Mouse (Mus musculus): ENCODE measurements around the gene Scimp. TPM values are rescaled to one million over a fixed set of nuclear protein-coding genes. Genes with fewer than 3 reads are reported as not detected.

Gene Scimp
- polyA plus RNA-seq, 1 experiment, result not detected

GRCm38 (mm10) chr11:70742581-70743459 lies 69.6 kb downstream of the Scimp start:
- H3K27me3 ChIP-seq (ENCODE audit: control insufficient read depth, insufficient read depth, insufficient read length), result no peaks in the 10 kb centered on the region
- H3ac ChIP-seq (ENCODE audit: control insufficient read depth, insufficient read length, low read depth), result no peak overlapping the region
- no peak overlapping the region for H3K4me3 ChIP-seq (ENCODE audit: insufficient read depth, poor library complexity, severe bottlenecking)
- H3K79me3 ChIP-seq (ENCODE audit: low read depth), result no peaks in the 10 kb centered on the region
- TF ChIP-seq USF1 (IDR thresholded peaks at IDR 0.05; ENCODE audit: low read depth), result no peak
- no peak for TF ChIP-seq CTCF (IDR thresholded peaks at IDR 0.05; ENCODE audit: control insufficient read depth, insufficient read depth, insufficient read length)
- no peak for TF ChIP-seq CEBPB (IDR thresholded peaks at IDR 0.05; ENCODE audit: low read depth)
- no peak for TF ChIP-seq FOSL1 (IDR thresholded peaks at IDR 0.05; ENCODE audit: insufficient read depth, low read length, poor library complexity, severe bottlenecking)
- no peak for TF ChIP-seq MYOD1 (IDR thresholded peaks at IDR 0.05; ENCODE audit: control insufficient read depth, insufficient read length, low read depth)
- TF ChIP-seq MAX (IDR thresholded peaks at IDR 0.05), result no peak
- TF ChIP-seq MYOG (IDR thresholded peaks at IDR 0.05; ENCODE audit: control insufficient read depth, extremely low read depth, insufficient read length), result no peak
- no peaks in the 10 kb centered on the region for H3K79me2 ChIP-seq (ENCODE audit: control insufficient read depth, insufficient read depth)
- no peaks in the 10 kb centered on the region for H3K36me3 ChIP-seq (ENCODE audit: control insufficient read depth, insufficient read depth)

GRCm38 (mm10) chr11:70742117-70742516 lies 70.3 kb downstream of the Scimp start:
- H3K4me3 ChIP-seq (ENCODE audit: insufficient read depth, poor library complexity, severe bottlenecking), result no peak overlapping the region
- no peaks in the 10 kb centered on the region for H3K79me2 ChIP-seq (ENCODE audit: control insufficient read depth, insufficient read depth)
- no peak overlapping the region for H3ac ChIP-seq (ENCODE audit: control insufficient read depth, insufficient read length, low read depth)
- no peaks in the 10 kb centered on the region for H3K36me3 ChIP-seq (ENCODE audit: control insufficient read depth, insufficient read depth)
- TF ChIP-seq MYOG (IDR thresholded peaks at IDR 0.05; ENCODE audit: control insufficient read depth, extremely low read depth, insufficient read length) (no peak), MYOD1 (IDR thresholded peaks at IDR 0.05; ENCODE audit: control insufficient read depth, insufficient read length, low read depth) (no peak), FOSL1 (IDR thresholded peaks at IDR 0.05; ENCODE audit: insufficient read depth, low read length, poor library complexity, severe bottlenecking) (no peak), CTCF (IDR thresholded peaks at IDR 0.05; ENCODE audit: control insufficient read depth, insufficient read depth, insufficient read length) (no peak), MAX (IDR thresholded peaks at IDR 0.05) (no peak), USF1 (IDR thresholded peaks at IDR 0.05; ENCODE audit: low read depth) (no peak), CEBPB (IDR thresholded peaks at IDR 0.05; ENCODE audit: low read depth) (no peak)
- H3K79me3 ChIP-seq (ENCODE audit: low read depth), result no peaks in the 10 kb centered on the region
- H3K27me3 ChIP-seq (ENCODE audit: control insufficient read depth, insufficient read depth, insufficient read length), result no peaks in the 10 kb centered on the region

DNA sequence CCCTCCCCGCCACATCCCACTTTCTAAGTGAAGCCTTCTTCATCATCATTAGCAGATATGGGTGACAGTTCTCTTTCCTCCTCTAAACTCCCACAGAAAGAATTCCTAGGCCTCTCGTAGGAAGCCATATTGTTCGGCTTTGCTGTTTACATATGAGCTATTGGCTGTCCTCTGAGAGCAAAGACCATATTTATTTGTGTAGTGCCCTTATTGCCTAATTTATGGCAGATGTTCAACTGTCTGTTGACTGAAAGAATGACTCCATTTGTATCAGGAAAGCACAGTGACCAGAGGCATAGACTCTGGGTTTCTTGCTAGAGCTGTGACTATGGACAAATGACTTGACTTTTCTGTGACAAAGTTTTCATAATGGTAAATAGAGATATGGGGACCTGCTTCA lies 70.8 kb downstream of the Scimp start:
- Histone ChIP-seq H3K27me3 (ENCODE audit: control insufficient read depth, insufficient read depth, insufficient read length) (no peaks in the 10 kb centered on the region), H3ac (ENCODE audit: control insufficient read depth, insufficient read length, low read depth) (no peak overlapping the region), H3K79me3 (ENCODE audit: low read depth) (no peaks in the 10 kb centered on the region), H3K4me3 (ENCODE audit: insufficient read depth, poor library complexity, severe bottlenecking) (no peak overlapping the region), H3K79me2 (ENCODE audit: control insufficient read depth, insufficient read depth) (no peaks in the 10 kb centered on the region), H3K36me3 (ENCODE audit: control insufficient read depth, insufficient read depth) (no peaks in the 10 kb centered on the region)
- TF ChIP-seq USF1 (IDR thresholded peaks at IDR 0.05; ENCODE audit: low read depth), result no peak
- TF ChIP-seq MYOG (IDR thresholded peaks at IDR 0.05; ENCODE audit: control insufficient read depth, extremely low read depth, insufficient read length), result no peak
- no peak for TF ChIP-seq MAX (IDR thresholded peaks at IDR 0.05)

Small RNA genes lying within 50 kb of the gene (microRNA-seq; reads per million reads assigned to microRNA genes)
- not detected for gene Gm22760 (ENCODE audit: borderline microRNAs expressed)

Other genes starting within 250 kb of the Scimp start
- gene Mink1, start 249.7 kb downstream of the Scimp start, polyA plus RNA-seq (2012; fragmentation: generic; extraction: Trizol), result 34.5 TPM
- gene 4930544D05Rik, start 196.7 kb downstream of the Scimp start, polyA plus RNA-seq (2012; fragmentation: generic; extraction: Trizol), result not detected
- gene Chrne, start 193.4 kb downstream of the Scimp start, polyA plus RNA-seq (2012; fragmentation: generic; extraction: Trizol), result 0.08 TPM
- gene Gp1ba, start 173.5 kb downstream of the Scimp start, polyA plus RNA-seq (2012; fragmentation: generic; extraction: Trizol), result 0.13 TPM
- 9.0 TPM for gene Rnf167, start 165.4 kb downstream of the Scimp start, polyA plus RNA-seq (2012; fragmentation: generic; extraction: Trizol)
- gene Slc25a11, start 165.1 kb downstream of the Scimp start, polyA plus RNA-seq (2012; fragmentation: generic; extraction: Trizol), result 136 TPM
- gene Pfn1, start 157.9 kb downstream of the Scimp start, polyA plus RNA-seq (2012; fragmentation: generic; extraction: Trizol), result 4,207 TPM
- 1,151 TPM for gene Eno3, start 155.4 kb downstream of the Scimp start, polyA plus RNA-seq (2012; fragmentation: generic; extraction: Trizol)
- gene Spag7, start 143.2 kb downstream of the Scimp start, polyA plus RNA-seq (2012; fragmentation: generic; extraction: Trizol), result 75.4 TPM
- 9.0 TPM for gene Camta2, start 124.5 kb downstream of the Scimp start, polyA plus RNA-seq (2012; fragmentation: generic; extraction: Trizol)
- 0.42 TPM for gene Inca1, start 112.4 kb downstream of the Scimp start, polyA plus RNA-seq (2012; fragmentation: generic; extraction: Trizol)
- 99.8 TPM for gene Kif1c, start 112.0 kb downstream of the Scimp start, polyA plus RNA-seq (2012; fragmentation: generic; extraction: Trizol)
- 1.1 TPM for gene Zfp3, start 48.4 kb downstream of the Scimp start, polyA plus RNA-seq (2012; fragmentation: generic; extraction: Trizol)
- 11.9 TPM for gene Rabep1, start 32.2 kb upstream of the Scimp start, polyA plus RNA-seq (2012; fragmentation: generic; extraction: Trizol)
- 57.1 TPM for gene Nup88, start 157.4 kb upstream of the Scimp start, polyA plus RNA-seq (2012; fragmentation: generic; extraction: Trizol)
- 34.4 TPM for gene Rpain, start 157.6 kb upstream of the Scimp start, polyA plus RNA-seq (2012; fragmentation: generic; extraction: Trizol)
- 386 TPM for gene C1qbp, start 170.4 kb upstream of the Scimp start, polyA plus RNA-seq (2012; fragmentation: generic; extraction: Trizol)
- gene Dhx33, start 191.9 kb upstream of the Scimp start, polyA plus RNA-seq (2012; fragmentation: generic; extraction: Trizol), result 14.9 TPM
- gene Mis12, start 207.0 kb upstream of the Scimp start, polyA plus RNA-seq (2012; fragmentation: generic; extraction: Trizol), result 18.4 TPM
- gene Derl2, start 207.3 kb upstream of the Scimp start, polyA plus RNA-seq (2012; fragmentation: generic; extraction: Trizol), result 38.5 TPM
- gene 6330403K07Rik, start 220.9 kb upstream of the Scimp start, polyA plus RNA-seq (2012; fragmentation: generic; extraction: Trizol), result 0.06 TPM

All from C2C12 (cell line).